7 mouse cellular contexts compared by ENCODE assay signal in genomic region chr11:5787671-5788055, GRCm38 (mm10). TPM values are rescaled to one million over a fixed set of nuclear protein-coding genes. Genes with fewer than 3 reads are reported as not detected.
DNase-seq lines count a peak whose midpoint lies in the region; ATAC-seq and TF ChIP-seq lines count a peak whose summit lies in the region.

No protein-coding gene starts in this region.

- no peaks in the 10 kb centered on the region for H3K27me3 ChIP-seq in lung, embryonic 14.5 days (ENCODE audit: insufficient read depth, low read length)
- H3K27me3 ChIP-seq in limb, embryonic 14.5 days (ENCODE audit: control insufficient read depth, insufficient read depth, low read length): no peaks in the 10 kb centered on the region
- H3K27me3 ChIP-seq in splenic B cell, adult 2 months (ENCODE audit: control insufficient read depth, insufficient read depth, low read length, poor library complexity, severe bottlenecking): no peaks in the 10 kb centered on the region

- peak overlapping the region; percentile 86 for H3K4me3 ChIP-seq in lung, embryonic 14.5 days (ENCODE audit: low read depth, low read length)
- H3K4me3 ChIP-seq in embryonic fibroblast, embryonic 13.5 days (ENCODE audit: insufficient read depth, low read length): peak overlapping the region; percentile 77
- H3K4me3 ChIP-seq in limb, embryonic 14.5 days (replicated peaks; ENCODE audit: low read length): peak overlapping the region; percentile 86

- H3K4me1 ChIP-seq in lung, embryonic 14.5 days (ENCODE audit: insufficient read depth): peaks cover 12% of the 10 kb centered on the region; the same call in 1 of the 2 replicates
- peaks cover 9% of the 10 kb centered on the region for H3K4me1 ChIP-seq in embryonic fibroblast, embryonic 13.5 days (ENCODE audit: control insufficient read depth, insufficient read depth, low read length)
- peaks cover 18% of the 10 kb centered on the region for H3K4me1 ChIP-seq in limb, embryonic 14.5 days (ENCODE audit: control insufficient read depth, insufficient read depth, low read length)

- peak overlapping the region; percentile 82 for H3K9ac ChIP-seq in lung, embryonic 14.5 days
- peak overlapping the region; percentile 82 for H3K9ac ChIP-seq in limb, embryonic 14.5 days (ENCODE audit: low read depth, low read length, severe bottlenecking)

- peak overlapping the region; percentile 89 for H3K4me2 ChIP-seq in lung, embryonic 14.5 days
- H3K4me2 ChIP-seq in limb, embryonic 14.5 days (replicated peaks; ENCODE audit: low read depth, low read length, severe bottlenecking): peak overlapping the region; percentile 93

- WGBS in lung, embryonic 14.5 days: 34% methylated on average over 8 of the region's 8 CpGs
- 36% methylated on average over 8 of the region's 8 CpGs for WGBS in limb, embryonic 14.5 days

- H3K36me3 ChIP-seq in lung, embryonic 14.5 days (ENCODE audit: insufficient read depth): peaks cover 19% of the 10 kb centered on the region
- H3K36me3 ChIP-seq in limb, embryonic 14.5 days (ENCODE audit: control insufficient read depth, insufficient read depth, low read length): peaks cover 15% of the 10 kb centered on the region
- H3K36me3 ChIP-seq in splenic B cell, adult 2 months (ENCODE audit: control insufficient read depth, insufficient read depth, low read length, poor library complexity, severe bottlenecking): peaks cover 6% of the 10 kb centered on the region

- DNase-seq in lung, embryonic 14.5 days: no peak
- DNase-seq in lung, postnatal 25 days (ENCODE audit: low spot score): no peak
- no peak for DNase-seq in limb, embryonic 14.5 days (ENCODE audit: low spot score)
- peak; percentile 29 for DNase-seq in splenic B cell, adult 2 months (ENCODE audit: low read depth, low spot score)
- DNase-seq in adipocyte (ENCODE audit: low spot score): no peak
- no peak for DNase-seq in gastrocnemius, postnatal 36 days

- TF ChIP-seq POLR2A in embryonic fibroblast, embryonic 13.5 days (IDR thresholded peaks at IDR 0.05; ENCODE audit: low read depth, low read length): no peak; the same call in 1 of the 2 replicates
- no peak for TF ChIP-seq POLR2A in limb, embryonic 14.5 days (IDR thresholded peaks at IDR 0.05; ENCODE audit: borderline replicate concordance, extremely low read depth, insufficient read depth, insufficient read length)

- intact Hi-C loops in gastrocnemius, postnatal 36 days (cut with DNase I): loop anchor here (5.0 kb wide), 1 partner anchor 300 kb away; no protein-coding TSS in a partner anchor

- peak overlapping the region; percentile 94 for H3K27ac ChIP-seq in lung, embryonic 14.5 days (ENCODE audit: low read depth)
- peak overlapping the region; percentile 83 for H3K27ac ChIP-seq in embryonic fibroblast, embryonic 13.5 days (ENCODE audit: insufficient read depth, low read length)
- H3K27ac ChIP-seq in limb, embryonic 14.5 days (replicated peaks; ENCODE audit: low read depth, low read length): peak overlapping the region; percentile 89

- H3K9me3 ChIP-seq in lung, embryonic 14.5 days (ENCODE audit: low read depth, low read length): no peaks in the 10 kb centered on the region
- H3K9me3 ChIP-seq in limb, embryonic 14.5 days (ENCODE audit: control insufficient read depth, low read length): no peaks in the 10 kb centered on the region

- no peak for ATAC-seq in lung, embryonic 14.5 days (ENCODE audit: insufficient read depth)
- no peak for ATAC-seq in limb, embryonic 14.5 days (ENCODE audit: low FRiP score, low read depth)

- no peak for TF ChIP-seq CTCF in lung, embryonic 14.5 days (IDR thresholded peaks at IDR 0.05; ENCODE audit: low read depth)
- TF ChIP-seq CTCF in embryonic fibroblast, embryonic 13.5 days (IDR thresholded peaks at IDR 0.05; ENCODE audit: borderline replicate concordance, insufficient read depth, low read length): no peak

RNA-seq across cellular contexts. Expression of gene Dbnl, which starts 0.6 kb away (rescaled TPM):
- 106 and 114 TPM in 2 replicates for polyA plus RNA-seq in lung, embryonic 14.5 days (2014; fragmentation: Nextera tagmentation; extraction: Ambion mirVana)
- polyA plus RNA-seq in embryonic fibroblast, embryonic 13.5 days (2011; ENCODE audit: insufficient read length, low read depth, missing spikeins): 46.0 and 48.4 TPM in 2 replicates
- 85.4 and 89.9 TPM in 2 replicates for polyA plus RNA-seq in limb, embryonic 14.5 days (2012; rRNA removed)
- 107 and 119 TPM in 2 replicates for polyA plus RNA-seq in limb, embryonic 14.5 days (2014; fragmentation: Nextera tagmentation; extraction: Ambion mirVana)
- 10 to 100 TPM; 10.7 to 11.2 TPM for total RNA-seq in gastrocnemius, postnatal 36 days (2021)

RNA-seq across cellular contexts. Expression of gene Pgam2, which starts 15.9 kb away (rescaled TPM):
- 1.6 and 19.6 TPM in 2 replicates for polyA plus RNA-seq in lung, embryonic 14.5 days (2014; fragmentation: Nextera tagmentation; extraction: Ambion mirVana)
- 2.8 TPM in 1 of 2 replicates, not detected in the other for polyA plus RNA-seq in embryonic fibroblast, embryonic 13.5 days (2011; ENCODE audit: insufficient read length, low read depth, missing spikeins)
- 46.8 and 55.3 TPM in 2 replicates for polyA plus RNA-seq in limb, embryonic 14.5 days (2012; rRNA removed)
- polyA plus RNA-seq in limb, embryonic 14.5 days (2014; fragmentation: Nextera tagmentation; extraction: Ambion mirVana): 64.4 and 88.3 TPM in 2 replicates
- 1,000 to 10,000 TPM; 3,227 to 4,326 TPM for total RNA-seq in gastrocnemius, postnatal 36 days (2021)

RNA-seq across cellular contexts. Expression of gene Urgcp, which starts 25.5 kb away (rescaled TPM):
- 18.3 and 20.1 TPM in 2 replicates for polyA plus RNA-seq in lung, embryonic 14.5 days (2014; fragmentation: Nextera tagmentation; extraction: Ambion mirVana)
- polyA plus RNA-seq in embryonic fibroblast, embryonic 13.5 days (2011; ENCODE audit: insufficient read length, low read depth, missing spikeins): 18.5 and 19.7 TPM in 2 replicates
- 17.1 and 21.5 TPM in 2 replicates for polyA plus RNA-seq in limb, embryonic 14.5 days (2012; rRNA removed)
- polyA plus RNA-seq in limb, embryonic 14.5 days (2014; fragmentation: Nextera tagmentation; extraction: Ambion mirVana): 21.7 and 23.4 TPM in 2 replicates
- 10 to 100 TPM; 39.1 to 40.1 TPM for total RNA-seq in gastrocnemius, postnatal 36 days (2021)

RNA-seq across cellular contexts. Expression of gene Polm, which starts 50.2 kb away (rescaled TPM):
- polyA plus RNA-seq in lung, embryonic 14.5 days (2014; fragmentation: Nextera tagmentation; extraction: Ambion mirVana): 6.8 and 7.7 TPM in 2 replicates
- polyA plus RNA-seq in embryonic fibroblast, embryonic 13.5 days (2011; ENCODE audit: insufficient read length, low read depth, missing spikeins): 9.9 and 13.0 TPM in 2 replicates
- 29.5 and 40.8 TPM in 2 replicates for polyA plus RNA-seq in limb, embryonic 14.5 days (2012; rRNA removed)
- polyA plus RNA-seq in limb, embryonic 14.5 days (2014; fragmentation: Nextera tagmentation; extraction: Ambion mirVana): 10.6 and 11.1 TPM in 2 replicates
- 1 to 10 TPM; 1.9 to 2.3 TPM for total RNA-seq in gastrocnemius, postnatal 36 days (2021)
